Mouse (Mus musculus) testis, adult 2 months (tissue): ENCODE data around the gene Cysrt1.

Experiments used
- CTCF ChIP-seq: fragments of 200-500 bp; IDR thresholded peaks from 2 replicates; pipeline ENCODE4 v1.5.1; 2012; ENCODE audit warnings: low read depth, mild to moderate bottlenecking, inconsistent platforms, low read length, moderate library complexity; ENCODE audit not compliant: control insufficient read depth, insufficient read depth, insufficient replicate concordance
- POLR2A ChIP-seq: fragments of 200-500 bp; IDR thresholded peaks from 2 replicates; pipeline ENCODE4 v1.6.1; 2012; ENCODE audit warnings: low read depth, mild to moderate bottlenecking, inconsistent platforms, low read length, moderate library complexity; ENCODE audit not compliant: control insufficient read depth

DNA sequence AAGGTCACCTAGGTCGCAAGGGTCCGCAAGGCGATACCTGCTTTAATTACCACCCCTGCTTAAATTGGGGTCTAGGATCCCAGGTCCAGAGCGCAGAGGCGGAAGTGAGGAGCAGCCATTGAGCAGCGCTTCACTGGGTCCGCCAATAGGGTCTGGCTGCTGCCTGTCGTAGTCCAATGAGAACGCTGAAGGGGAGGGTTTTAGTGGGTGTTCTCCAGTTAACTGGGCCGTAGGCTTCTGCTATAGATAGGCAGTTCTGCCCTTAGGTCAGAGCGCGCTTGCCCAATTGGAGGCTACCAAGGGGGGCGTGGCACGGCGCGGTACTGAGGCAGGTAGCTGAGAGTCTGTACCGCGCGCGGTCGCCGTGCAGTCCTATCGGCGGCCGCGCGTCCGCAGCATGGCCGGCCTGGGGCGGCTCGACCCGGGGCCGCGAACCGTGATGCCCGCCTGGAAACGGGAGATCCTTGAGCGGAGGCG lies 20.1 kb upstream of the Cysrt1 start, which contains the start of gene Tprn:
- TF ChIP-seq CTCF (no peak), POLR2A (peak; percentile 72; the same call in 1 of the 2 replicates)
